Mouse (Mus musculus) frontal cortex, adult 2 months (tissue): ENCODE measurements around the gene Hnmt. TPM values are rescaled to one million over a fixed set of nuclear protein-coding genes. Genes with fewer than 3 reads are reported as not detected.

Experiments
- polyA plus RNA-seq: library from polyadenylated mRNA; depleted of rRNA; stranded (reverse); fragments of >200 nt; gene quantifications from 2 replicates; pipeline ENCODE4 v1.2.3, GENCODE M21; 2012; rRNA removed

The Hnmt gene
- polyA plus RNA-seq, 1 experiment: 22.9 TPM

Other genes starting within 250 kb of the Hnmt start
- gene Tbpl2, start 47.2 kb upstream of the Hnmt start, polyA plus RNA-seq: not detected in 2 replicates
- not detected in 2 replicates for gene Il1f8, start 103.8 kb upstream of the Hnmt start, polyA plus RNA-seq
- gene Il1f9, start 137.1 kb upstream of the Hnmt start, polyA plus RNA-seq: 0.06 TPM in 1 of 2 replicates, not detected in the other
- gene Il1f6, start 166.0 kb upstream of the Hnmt start, polyA plus RNA-seq: not detected in 2 replicates
- 0.11 TPM in 1 of 2 replicates, not detected in the other for gene Il1f5, start 227.6 kb upstream of the Hnmt start, polyA plus RNA-seq
- not detected in 2 replicates for gene Il1f10, start 241.8 kb upstream of the Hnmt start, polyA plus RNA-seq